Mouse (Mus musculus): ENCODE measurements around the gene Gm10277. TPM values are rescaled to one million over a fixed set of nuclear protein-coding genes. Genes with fewer than 3 reads are reported as not detected.
A peak's percentile ranks its signal among the peaks of the same experiment; 100 is the strongest.
"Not testable (repeated sequence)": the region's sequence is repeated elsewhere in the genome, so short reads cannot be mapped to it uniquely, and the experiment has no call there.

Gm10277 gene
- total and polyA plus RNA-seq, 2 experiments from 2014 or later = 0.69 TPM; not detected in 1

- H3K4me1 ChIP-seq (ENCODE audit: insufficient read depth, low read length) = no peaks in the 10 kb centered on the region
- no peaks in the 10 kb centered on the region for H3K36me3 ChIP-seq (ENCODE audit: insufficient read depth, low read length)
- no peak overlapping the region for H3K9ac ChIP-seq (replicated peaks; ENCODE audit: low read length)
- H3K27ac ChIP-seq = no peak overlapping the region
- 83% methylated on average over 5 of the region's 5 CpGs for WGBS
- no peak overlapping the region for H3K4me3 ChIP-seq (ENCODE audit: low read length)
- no peaks in the 10 kb centered on the region for H3K9me3 ChIP-seq (ENCODE audit: low read length)
- no peak for TF ChIP-seq CTCF (IDR thresholded peaks at IDR 0.05; ENCODE audit: low read depth)
- no peaks in the 10 kb centered on the region for H3K27me3 ChIP-seq (ENCODE audit: insufficient read depth, low read length)
- DNase-seq (ENCODE audit: low spot score) = no peak
- H3K4me2 ChIP-seq (ENCODE audit: low read depth, low read length) = no peak overlapping the region
- no peak for ATAC-seq
These were observed 35.0 kb downstream of the Gm10277 start for GRCm38 (mm10) chr11:77752525-77752924.

DNA sequence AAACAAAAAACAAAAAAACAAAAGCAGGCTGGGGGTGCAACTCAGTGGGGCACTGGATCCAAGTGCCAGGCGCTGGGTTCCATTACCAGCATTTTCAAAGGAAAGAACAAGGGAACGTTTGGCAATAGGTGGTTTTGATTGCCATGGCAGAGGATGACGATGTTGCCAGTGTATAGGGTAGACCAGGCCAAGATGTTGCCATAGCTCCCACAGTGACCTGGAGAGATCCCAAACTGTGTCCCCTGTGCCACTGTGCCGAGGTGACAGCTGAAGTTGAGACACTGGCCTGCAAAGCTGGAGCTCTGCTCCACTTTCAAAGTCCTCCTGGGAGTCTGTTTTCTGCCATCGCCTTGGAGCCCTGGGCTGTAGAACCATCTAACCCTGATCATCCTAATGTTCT lies 38.6 kb downstream of the Gm10277 start:
- no peaks in the 10 kb centered on the region for H3K9me3 ChIP-seq (ENCODE audit: low read length)
- H3K4me3 ChIP-seq (ENCODE audit: low read length) = no peak overlapping the region
- no peak for TF ChIP-seq CTCF (IDR thresholded peaks at IDR 0.05; ENCODE audit: low read depth)
- no peak overlapping the region for H3K27ac ChIP-seq
- DNase-seq (ENCODE audit: low spot score) = peak; percentile 33
- H3K4me1 ChIP-seq (ENCODE audit: insufficient read depth, low read length) = no peaks in the 10 kb centered on the region
- no peak for ATAC-seq
- H3K4me2 ChIP-seq (ENCODE audit: low read depth, low read length) = no peak overlapping the region
- H3K27me3 ChIP-seq (ENCODE audit: insufficient read depth, low read length) = no peaks in the 10 kb centered on the region
- no peak overlapping the region for H3K9ac ChIP-seq (replicated peaks; ENCODE audit: low read length)
- 51% methylated on average over 5 of the region's 5 CpGs for WGBS
- no peaks in the 10 kb centered on the region for H3K36me3 ChIP-seq (ENCODE audit: insufficient read depth, low read length)

DNA sequence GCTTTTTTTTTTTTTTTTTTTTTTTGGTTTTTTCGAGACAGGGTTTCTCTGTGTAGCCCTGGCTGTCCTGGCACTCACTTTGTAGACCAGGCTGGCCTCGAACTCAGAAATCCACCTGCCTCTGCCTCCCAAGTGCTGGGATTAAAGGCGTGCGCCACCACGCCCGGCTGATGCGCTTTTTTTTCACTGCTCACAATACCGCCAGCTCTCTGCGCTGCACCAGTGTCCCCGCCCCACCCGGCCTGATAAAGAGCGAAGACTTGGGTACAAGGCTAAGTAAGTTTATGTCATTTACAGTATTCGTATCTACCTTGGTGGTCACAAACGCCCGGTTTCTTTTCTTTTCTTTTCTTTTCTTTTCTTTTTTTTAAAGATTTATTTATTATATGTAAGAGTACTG lies 40.4 kb downstream of the Gm10277 start:
- 97% methylated on average over 13 of the region's 15 CpGs for WGBS
- H3K4me1 ChIP-seq (ENCODE audit: insufficient read depth, low read length); ATAC-seq; H3K27ac ChIP-seq; H3K9ac ChIP-seq (replicated peaks; ENCODE audit: low read length); DNase-seq (ENCODE audit: low spot score); H3K27me3 ChIP-seq (ENCODE audit: insufficient read depth, low read length); H3K36me3 ChIP-seq (ENCODE audit: insufficient read depth, low read length); H3K4me2 ChIP-seq (ENCODE audit: low read depth, low read length); H3K9me3 ChIP-seq (ENCODE audit: low read length); H3K4me3 ChIP-seq (ENCODE audit: low read length): not testable (repeated sequence)

DNA sequence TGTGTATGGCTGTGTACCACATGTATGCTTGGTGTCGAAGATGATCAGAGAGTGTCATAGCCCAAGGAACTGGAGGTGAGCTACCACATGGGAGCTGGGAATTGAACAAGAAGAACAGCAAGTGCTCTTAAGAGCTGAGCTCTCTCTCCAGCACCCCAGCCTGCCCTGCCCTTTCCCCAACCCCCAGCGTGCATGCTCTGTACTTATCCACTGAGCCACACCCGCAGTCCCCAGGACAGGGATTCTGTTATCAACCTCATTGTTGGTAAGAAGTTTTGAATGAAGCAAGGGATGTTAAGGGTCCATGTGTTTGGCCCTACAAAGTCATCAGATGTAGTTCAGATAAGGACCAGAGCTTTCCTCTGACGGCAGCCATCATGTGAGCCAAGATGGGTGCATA lies 40.9 kb downstream of the Gm10277 start:
- H3K4me3 ChIP-seq (ENCODE audit: low read length) = no peak overlapping the region
- no peak for ATAC-seq
- no peak for TF ChIP-seq CTCF (IDR thresholded peaks at IDR 0.05; ENCODE audit: low read depth)
- no peaks in the 10 kb centered on the region for H3K9me3 ChIP-seq (ENCODE audit: low read length)
- 94% methylated on average over 4 of the region's 4 CpGs for WGBS
- no peaks in the 10 kb centered on the region for H3K27me3 ChIP-seq (ENCODE audit: insufficient read depth, low read length)
- no peak overlapping the region for H3K4me2 ChIP-seq (ENCODE audit: low read depth, low read length)
- no peaks in the 10 kb centered on the region for H3K4me1 ChIP-seq (ENCODE audit: insufficient read depth, low read length)
- no peaks in the 10 kb centered on the region for H3K36me3 ChIP-seq (ENCODE audit: insufficient read depth, low read length)
- H3K27ac ChIP-seq = no peak overlapping the region
- H3K9ac ChIP-seq (replicated peaks; ENCODE audit: low read length) = no peak overlapping the region
- DNase-seq (ENCODE audit: low spot score) = no peak

DNA sequence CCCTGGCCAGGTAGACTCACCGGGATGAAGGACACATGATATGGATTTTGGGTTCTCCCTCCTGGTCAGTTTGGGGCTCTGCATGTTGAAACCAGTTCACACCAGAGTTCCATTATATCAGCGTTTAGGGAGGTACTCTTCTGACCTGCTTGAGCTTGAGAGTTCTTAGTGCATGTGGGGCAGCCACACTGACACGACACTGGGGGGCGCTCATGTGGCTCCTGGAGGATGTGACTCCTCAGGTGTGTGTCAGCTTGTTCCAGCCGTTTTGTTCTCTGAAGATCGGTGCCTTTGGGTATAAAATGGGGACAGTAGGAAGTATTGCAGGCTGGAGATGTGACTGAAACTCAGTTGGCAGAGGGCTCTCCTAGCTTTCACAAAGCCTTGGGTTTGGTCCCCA lies 43.6 kb downstream of the Gm10277 start:
- H3K27me3 ChIP-seq (ENCODE audit: insufficient read depth, low read length) = no peaks in the 10 kb centered on the region
- WGBS = 35% methylated on average over 6 of the region's 6 CpGs
- no peak overlapping the region for H3K9ac ChIP-seq (replicated peaks; ENCODE audit: low read length)
- no peak overlapping the region for H3K27ac ChIP-seq
- no peak overlapping the region for H3K4me3 ChIP-seq (ENCODE audit: low read length)
- no peaks in the 10 kb centered on the region for H3K9me3 ChIP-seq (ENCODE audit: low read length)
- no peak for ATAC-seq
- H3K4me2 ChIP-seq (ENCODE audit: low read depth, low read length) = no peak overlapping the region
- H3K4me1 ChIP-seq (ENCODE audit: insufficient read depth, low read length) = no peaks in the 10 kb centered on the region
- no peaks in the 10 kb centered on the region for H3K36me3 ChIP-seq (ENCODE audit: insufficient read depth, low read length)
- TF ChIP-seq CTCF (IDR thresholded peaks at IDR 0.05; ENCODE audit: low read depth) = peak; percentile 35; the same call in 1 of the 2 replicates
- no peak for DNase-seq (ENCODE audit: low spot score)

DNA sequence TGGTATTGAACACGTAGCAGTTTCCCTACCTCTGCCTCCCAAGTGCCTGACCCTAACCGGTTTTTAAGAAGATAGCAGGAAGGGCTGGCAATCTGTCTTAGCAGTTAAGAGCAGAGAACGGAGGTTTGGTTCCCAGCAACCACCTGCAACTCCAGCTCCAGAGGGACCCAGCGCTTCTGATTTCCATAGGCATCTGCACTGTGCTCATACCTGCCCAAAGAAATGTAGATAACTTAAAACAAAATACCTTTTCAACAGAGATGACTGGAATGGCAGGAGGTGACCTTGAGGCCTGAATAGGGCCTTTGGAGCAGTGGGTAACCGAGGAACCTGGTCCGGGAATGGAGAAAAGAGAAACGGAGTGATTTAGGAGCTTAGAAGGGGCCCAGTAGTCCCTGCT lies 49.0 kb downstream of the Gm10277 start:
- TF ChIP-seq CTCF (IDR thresholded peaks at IDR 0.05; ENCODE audit: low read depth) = no peak
- Histone ChIP-seq H3K27ac (no peak overlapping the region), H3K4me3 (ENCODE audit: low read length) (no peak overlapping the region), H3K27me3 (ENCODE audit: insufficient read depth, low read length) (no peaks in the 10 kb centered on the region), H3K9ac (replicated peaks; ENCODE audit: low read length) (no peak overlapping the region), H3K4me1 (ENCODE audit: insufficient read depth, low read length) (no peaks in the 10 kb centered on the region), H3K9me3 (ENCODE audit: low read length) (no peaks in the 10 kb centered on the region), H3K36me3 (ENCODE audit: insufficient read depth, low read length) (no peaks in the 10 kb centered on the region), H3K4me2 (ENCODE audit: low read depth, low read length) (no peak overlapping the region)
- DNase-seq (ENCODE audit: low spot score) (no peak), ATAC-seq (no peak)
- WGBS = 58% methylated on average over 7 of the region's 7 CpGs

DNA sequence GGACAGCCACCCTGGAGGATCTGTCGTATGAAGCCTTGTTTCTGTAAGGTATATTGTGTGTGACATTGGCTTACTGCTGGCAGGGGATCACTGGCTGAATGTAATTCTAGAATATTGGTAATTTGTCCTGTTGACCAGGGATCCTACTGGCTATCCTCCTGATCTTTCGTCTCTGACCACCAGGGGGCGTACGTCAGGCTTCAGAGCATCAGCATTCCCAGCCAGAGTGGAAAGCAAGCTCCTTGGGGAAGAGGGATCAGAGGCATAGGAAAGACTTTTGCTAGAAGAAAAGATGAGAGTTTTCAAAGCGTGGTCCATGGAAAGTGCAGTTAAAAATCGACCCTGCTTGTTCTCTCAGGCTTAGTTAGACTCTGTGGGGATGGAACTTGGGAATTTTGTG lies 50.3 kb downstream of the Gm10277 start:
- no peaks in the 10 kb centered on the region for H3K9me3 ChIP-seq (ENCODE audit: low read length)
- peak; percentile 91 for DNase-seq (ENCODE audit: low spot score)
- 1% methylated on average over 6 of the region's 6 CpGs for WGBS
- peak; percentile 94 for TF ChIP-seq CTCF (IDR thresholded peaks at IDR 0.05; ENCODE audit: low read depth)
- H3K4me2 ChIP-seq (ENCODE audit: low read depth, low read length) = no peak overlapping the region
- H3K27ac ChIP-seq = no peak overlapping the region
- H3K27me3 ChIP-seq (ENCODE audit: insufficient read depth, low read length) = no peaks in the 10 kb centered on the region
- no peak for ATAC-seq
- no peaks in the 10 kb centered on the region for H3K36me3 ChIP-seq (ENCODE audit: insufficient read depth, low read length)
- H3K4me3 ChIP-seq (ENCODE audit: low read length) = no peak overlapping the region
- no peak overlapping the region for H3K9ac ChIP-seq (replicated peaks; ENCODE audit: low read length)
- H3K4me1 ChIP-seq (ENCODE audit: insufficient read depth, low read length) = no peaks in the 10 kb centered on the region

Other genes starting within 250 kb of the Gm10277 start
- gene Taok1, start 179.9 kb downstream of the Gm10277 start, total RNA-seq (2014; rRNA removed) = 50.6 and 56.7 TPM in 2 replicates
- gene Taok1, start 179.9 kb downstream of the Gm10277 start, polyA plus RNA-seq (2015; fragmentation: Nextera tagmentation; extraction: Ambion mirVana) = 27.1 and 28.2 TPM in 2 replicates
- 33.6 and 34.5 TPM in 2 replicates for gene Nufip2, start 101.6 kb downstream of the Gm10277 start, total RNA-seq (2014; rRNA removed)
- gene Nufip2, start 101.6 kb downstream of the Gm10277 start, polyA plus RNA-seq (2015; fragmentation: Nextera tagmentation; extraction: Ambion mirVana) = 3.8 and 4.3 TPM in 2 replicates
- gene Cryba1, start 62.5 kb downstream of the Gm10277 start, total RNA-seq (2014; rRNA removed) = 1.5 TPM in 1 of 2 replicates, not detected in the other
- 0.49 and 0.51 TPM in 2 replicates for gene Cryba1, start 62.5 kb downstream of the Gm10277 start, polyA plus RNA-seq (2015; fragmentation: Nextera tagmentation; extraction: Ambion mirVana)
- gene Myo18a, start 24.5 kb downstream of the Gm10277 start, total RNA-seq (2014; rRNA removed) = 64.6 and 68.8 TPM in 2 replicates
- 28.2 and 29.8 TPM in 2 replicates for gene Myo18a, start 24.5 kb downstream of the Gm10277 start, polyA plus RNA-seq (2015; fragmentation: Nextera tagmentation; extraction: Ambion mirVana)
- gene Pipox, start 106.3 kb upstream of the Gm10277 start, total RNA-seq (2014; rRNA removed) = 2.8 and 6.8 TPM in 2 replicates
- 4.4 and 4.6 TPM in 2 replicates for gene Pipox, start 106.3 kb upstream of the Gm10277 start, polyA plus RNA-seq (2015; fragmentation: Nextera tagmentation; extraction: Ambion mirVana)
- 175 and 177 TPM in 2 replicates for gene Sez6, start 143.1 kb upstream of the Gm10277 start, total RNA-seq (2014; rRNA removed)
- 113 and 127 TPM in 2 replicates for gene Sez6, start 143.1 kb upstream of the Gm10277 start, polyA plus RNA-seq (2015; fragmentation: Nextera tagmentation; extraction: Ambion mirVana)
- 31.9 and 34.9 TPM in 2 replicates for gene Phf12, start 195.0 kb upstream of the Gm10277 start, total RNA-seq (2014; rRNA removed)
- 8.3 and 8.7 TPM in 2 replicates for gene Phf12, start 195.0 kb upstream of the Gm10277 start, polyA plus RNA-seq (2015; fragmentation: Nextera tagmentation; extraction: Ambion mirVana)
- gene Dhrs13, start 244.5 kb upstream of the Gm10277 start, total RNA-seq (2014; rRNA removed) = 63.8 and 69.6 TPM in 2 replicates
- gene Dhrs13, start 244.5 kb upstream of the Gm10277 start, polyA plus RNA-seq (2015; fragmentation: Nextera tagmentation; extraction: Ambion mirVana) = 48.2 and 52.8 TPM in 2 replicates

Measured in hindbrain, postnatal 0 days (tissue).